Mouse (Mus musculus): Measurements from ENCODE around the gene Mrps35.
A peak's percentile ranks its signal among the peaks of the same experiment; 100 is the strongest.

Gene Mrps35

DNA sequence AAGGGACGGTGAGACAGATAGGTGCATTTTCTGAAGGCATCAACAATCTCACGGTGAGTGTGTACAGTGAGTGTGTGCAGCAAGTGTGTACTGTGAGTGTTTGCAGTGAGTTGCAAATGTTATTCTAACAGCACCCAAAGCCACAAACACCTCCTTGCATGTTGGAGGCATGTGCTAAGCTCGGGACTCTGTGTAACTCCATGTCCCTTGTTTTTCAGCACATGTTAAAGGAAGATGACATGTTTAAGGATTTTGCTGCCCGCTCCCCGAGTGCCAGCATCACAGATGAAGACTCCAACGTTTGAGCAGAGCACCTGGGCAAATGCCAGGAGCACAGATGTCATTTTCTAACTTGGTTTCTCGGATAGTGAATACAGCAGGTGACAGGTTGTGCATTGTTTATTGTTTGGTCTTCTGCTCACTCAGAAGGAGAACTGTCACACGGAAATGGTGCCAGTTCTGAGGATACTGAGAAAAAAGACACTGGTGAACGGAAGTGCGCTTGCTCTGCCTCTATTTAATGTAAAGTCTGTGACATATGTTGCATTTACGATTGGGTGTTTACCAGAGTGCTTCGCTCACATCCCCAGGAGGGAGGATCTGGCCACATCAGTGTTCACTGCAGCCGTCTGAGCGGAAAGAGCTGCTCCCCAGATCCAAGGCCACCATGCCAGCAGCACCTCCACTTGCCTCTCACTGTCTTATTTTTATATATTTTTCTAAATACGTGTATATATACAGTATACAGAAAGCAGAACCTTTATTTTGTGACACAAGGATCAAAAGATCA lies 12.3 kb upstream of the Mrps35 start:
- no peak for DNase-seq (ENCODE audit: low read depth, low spot score)

- no peak for DNase-seq (ENCODE audit: low read depth, low spot score)
Measured at GRCm38 (mm10) chr6:147032303-147032925, 10.2 kb upstream of the Mrps35 start, which contains the start of gene Rep15. Rep15 (plus strand) TSS chr6:147032584.

- DNase-seq (ENCODE audit: low read depth, low spot score) = no peak
Measured at GRCm38 (mm10) chr6:147043633-147044032, 1.1 kb downstream of the Mrps35 start.

- peak; percentile 45 for DNase-seq (ENCODE audit: low read depth, low spot score)
Measured at GRCm38 (mm10) chr6:147049239-147049805, 6.8 kb downstream of the Mrps35 start.

DNA sequence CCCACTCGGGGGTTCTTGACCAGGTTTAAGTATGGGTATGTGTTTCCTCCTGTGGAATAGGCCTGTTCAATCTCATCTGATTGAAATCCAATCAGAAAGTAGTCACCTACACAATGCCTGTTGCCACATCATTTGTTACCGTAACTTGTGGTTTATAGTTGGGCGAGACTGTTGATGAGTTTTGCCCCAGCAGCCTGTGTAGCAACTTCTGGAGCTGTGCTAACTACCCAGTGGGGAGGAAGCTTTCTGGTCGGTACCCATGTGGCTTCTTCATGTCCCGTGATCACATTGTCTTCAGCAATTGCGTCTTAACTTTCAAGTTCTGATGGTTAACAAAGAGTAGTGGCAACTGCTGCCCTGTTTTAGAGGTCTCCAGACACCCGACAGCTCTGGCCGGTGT lies 9.1 kb downstream of the Mrps35 start:
- no peak for DNase-seq (ENCODE audit: low read depth, low spot score)

DNA sequence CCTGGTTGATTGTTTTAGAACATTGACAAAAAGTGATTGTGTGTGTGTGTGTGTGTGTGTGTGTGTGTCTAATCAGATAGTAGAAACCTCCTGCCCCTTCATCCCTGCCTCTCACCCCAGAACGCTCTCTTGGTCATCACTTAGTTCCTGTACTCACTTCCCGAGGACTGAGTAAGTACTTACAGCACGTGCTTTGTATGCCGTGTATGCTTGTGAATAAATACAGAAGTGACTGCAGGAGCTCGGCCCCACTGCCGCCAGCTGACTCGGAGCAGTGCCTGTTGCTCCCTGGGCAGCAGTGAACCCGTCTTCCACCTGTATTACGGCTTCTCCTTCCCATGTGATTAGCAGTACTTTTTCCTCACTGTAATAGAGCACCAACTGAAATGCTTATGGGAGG lies 9.9 kb downstream of the Mrps35 start:
- DNase-seq (ENCODE audit: low read depth, low spot score) = no peak

- peak; percentile 52 for DNase-seq (ENCODE audit: low read depth, low spot score)
Measured at GRCm38 (mm10) chr6:147053785-147054646, 11.5 kb downstream of the Mrps35 start.

DNA sequence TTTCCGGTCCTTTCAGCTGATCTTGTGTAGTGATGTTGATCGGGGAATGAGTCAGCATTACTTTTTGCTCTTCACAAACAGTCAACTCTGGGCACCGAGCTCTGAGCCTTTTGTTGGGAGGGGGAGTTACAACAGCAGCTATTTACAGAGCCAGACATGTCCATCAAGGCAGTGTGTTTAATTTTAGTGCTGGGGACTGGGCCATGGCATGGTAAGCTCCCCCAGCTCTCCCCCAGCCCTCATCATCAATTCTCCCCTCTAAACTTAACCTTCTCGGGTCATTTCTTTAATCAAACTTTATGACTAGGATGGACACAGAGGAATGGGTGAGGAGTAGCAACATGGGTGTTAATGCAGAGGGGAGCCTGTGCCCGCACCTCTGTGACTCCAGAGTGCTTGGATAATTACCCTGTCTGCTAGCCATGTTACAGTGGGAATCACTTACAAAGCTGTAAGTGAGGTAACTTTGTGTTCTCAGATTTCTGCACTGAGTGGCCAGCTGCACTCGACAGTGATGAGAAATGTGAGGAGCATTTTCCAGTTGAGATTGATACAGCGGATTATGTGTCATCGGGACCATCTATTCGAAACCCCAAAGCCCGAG lies 12.9 kb downstream of the Mrps35 start:
- DNase-seq (ENCODE audit: low read depth, low spot score) = no peak

GRCm38 (mm10) chr6:147059326-147059725 lies 16.8 kb downstream of the Mrps35 start:
- DNase-seq (ENCODE audit: low read depth, low spot score) = no peak

- no peak for DNase-seq (ENCODE audit: low read depth, low spot score)
Measured at GRCm38 (mm10) chr6:147061630-147062029, 19.1 kb downstream of the Mrps35 start.

GRCm38 (mm10) chr6:147062034-147062433 lies 19.5 kb downstream of the Mrps35 start:
- DNase-seq (ENCODE audit: low read depth, low spot score) = no peak

DNA sequence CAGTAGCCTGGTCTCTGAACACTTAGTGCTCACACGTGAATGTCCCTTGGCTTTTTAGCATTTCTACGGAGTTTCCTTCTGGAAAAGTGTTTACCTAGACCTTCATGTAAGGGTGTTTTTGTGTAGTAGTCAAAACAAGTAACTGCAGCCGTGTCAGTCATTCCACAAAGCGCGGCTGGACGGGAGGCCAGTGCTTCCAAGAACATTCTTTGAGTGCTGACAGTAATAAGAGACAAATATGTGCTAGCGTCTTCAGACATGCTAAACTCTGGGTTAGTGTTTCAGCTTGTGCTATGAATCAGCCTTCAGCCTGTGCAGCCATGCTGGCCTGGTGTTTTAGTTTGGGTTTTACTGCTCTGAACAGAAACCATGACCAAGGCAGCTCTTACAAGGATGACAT lies 20.1 kb downstream of the Mrps35 start:
- DNase-seq (ENCODE audit: low read depth, low spot score) = no peak

DNA sequence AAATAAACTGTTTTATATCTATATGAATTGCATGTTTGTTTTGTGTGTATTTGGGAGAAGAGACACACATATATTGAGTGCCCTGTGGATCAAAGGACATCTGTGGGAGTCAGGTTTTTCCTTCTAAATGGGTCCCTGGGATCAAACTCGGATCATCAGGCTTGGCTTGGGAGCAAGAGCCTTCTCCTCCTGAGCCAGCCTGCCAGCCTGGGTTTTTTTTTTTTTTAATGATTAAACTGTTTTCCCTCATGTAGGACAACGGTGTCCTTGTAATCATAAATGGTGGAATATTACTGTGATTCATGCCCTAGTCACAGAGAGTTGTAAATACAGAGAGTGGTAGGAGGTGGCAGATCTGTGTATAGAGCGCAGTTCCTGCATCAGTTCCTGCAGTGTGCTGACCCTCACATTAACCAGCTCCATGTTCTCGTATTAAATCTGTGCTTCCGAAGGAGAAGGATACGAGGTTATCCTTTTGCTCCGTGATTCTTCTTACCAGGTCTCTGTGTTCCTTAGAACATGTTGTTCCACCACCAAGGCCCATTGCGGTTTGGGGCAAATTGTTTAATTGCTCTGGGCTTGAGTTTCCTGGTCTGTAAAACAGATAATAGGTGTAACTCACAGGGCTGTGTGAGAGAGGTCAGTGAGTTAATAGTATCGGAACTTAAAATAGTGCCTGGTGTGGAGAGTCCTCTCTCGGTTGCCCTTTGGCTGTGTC lies 21.8 kb downstream of the Mrps35 start:
- no peak for DNase-seq (ENCODE audit: low read depth, low spot score)

- no peak for DNase-seq (ENCODE audit: low read depth, low spot score)
Measured at GRCm38 (mm10) chr6:147064944-147065261, 22.3 kb downstream of the Mrps35 start.

- no peak for DNase-seq (ENCODE audit: low read depth, low spot score)
Measured at GRCm38 (mm10) chr6:147075808-147076387, 33.3 kb downstream of the Mrps35 start.

DNA sequence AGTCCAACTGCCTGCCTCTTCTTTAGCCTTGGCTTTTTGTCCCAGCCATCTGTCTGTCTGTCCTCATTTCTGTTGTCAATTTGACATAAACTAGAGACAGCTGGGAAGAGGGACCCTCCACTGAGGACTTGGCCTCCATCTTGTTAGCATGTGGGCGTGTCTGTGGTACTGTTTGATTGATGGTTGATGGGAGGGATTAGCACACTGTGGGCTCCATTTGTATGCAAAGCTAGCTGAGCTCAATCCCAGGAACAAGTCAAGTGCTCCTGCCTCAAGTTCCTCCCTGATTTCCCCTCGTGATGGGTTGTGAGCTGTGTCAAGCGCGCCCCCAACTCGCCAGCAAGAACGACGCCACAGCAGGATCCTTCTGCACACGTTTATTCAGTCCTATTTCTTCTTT lies 34.3 kb downstream of the Mrps35 start:
- DNase-seq (ENCODE audit: low read depth, low spot score) = no peak

DNA sequence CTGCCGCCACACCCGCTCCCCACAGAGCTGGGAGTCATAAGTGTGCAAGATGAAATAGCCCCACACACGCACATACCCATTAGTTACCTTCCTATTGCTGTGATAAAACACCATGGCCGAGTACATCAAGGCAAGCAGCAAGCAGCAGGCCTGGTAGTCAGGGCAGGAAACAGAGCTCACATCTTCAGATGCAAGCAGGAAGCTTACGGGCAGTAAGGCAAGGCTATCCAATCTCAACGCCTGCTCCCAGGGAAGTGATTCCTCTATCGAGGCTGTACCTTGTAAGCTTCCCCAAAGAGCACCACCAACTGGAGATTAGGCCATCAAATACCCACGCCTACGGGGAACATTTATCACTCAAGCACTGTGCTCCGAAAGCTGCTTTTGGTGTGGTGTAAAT lies 37.4 kb downstream of the Mrps35 start:
- no peak for DNase-seq (ENCODE audit: low read depth, low spot score)

- no peak for DNase-seq (ENCODE audit: low read depth, low spot score)
Measured at GRCm38 (mm10) chr6:147085398-147086040, 43.0 kb downstream of the Mrps35 start.

- no peak for DNase-seq (ENCODE audit: low read depth, low spot score)
Measured at GRCm38 (mm10) chr6:147086594-147087225, 44.1 kb downstream of the Mrps35 start, which contains the start of gene Mansc4. Mansc4 (minus strand) TSS chr6:147087032.

DNA sequence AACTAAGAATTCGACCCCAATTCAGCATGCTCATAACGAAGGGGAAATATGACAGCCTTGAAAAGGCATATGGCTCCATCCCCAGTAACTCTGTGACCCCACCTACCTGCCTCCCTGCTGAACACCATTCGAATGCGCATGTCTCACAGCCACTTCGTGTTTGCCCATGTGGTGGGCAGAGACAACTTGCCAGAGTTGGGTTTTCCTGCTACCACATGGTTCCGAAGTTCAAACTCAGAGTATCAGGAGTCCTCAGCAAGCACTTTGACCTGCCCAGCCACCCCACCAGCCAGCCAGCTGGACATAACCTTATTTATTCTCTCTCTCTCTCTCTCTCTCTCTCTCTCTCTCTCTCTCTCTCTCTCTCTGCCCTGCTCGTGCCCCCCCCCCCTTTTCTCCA lies 45.2 kb downstream of the Mrps35 start:
- no peak for DNase-seq (ENCODE audit: low read depth, low spot score)

Data from telencephalon, adult 2 months (tissue).